Mouse (Mus musculus): ENCODE results near the gene Clec2l.

Gene Clec2l

GRCm38 (mm10) chr6:38718625-38719024 lies 55.8 kb downstream of the Clec2l start:
- DNase-seq (ENCODE audit: low read depth, low spot score), result no peak

DNA sequence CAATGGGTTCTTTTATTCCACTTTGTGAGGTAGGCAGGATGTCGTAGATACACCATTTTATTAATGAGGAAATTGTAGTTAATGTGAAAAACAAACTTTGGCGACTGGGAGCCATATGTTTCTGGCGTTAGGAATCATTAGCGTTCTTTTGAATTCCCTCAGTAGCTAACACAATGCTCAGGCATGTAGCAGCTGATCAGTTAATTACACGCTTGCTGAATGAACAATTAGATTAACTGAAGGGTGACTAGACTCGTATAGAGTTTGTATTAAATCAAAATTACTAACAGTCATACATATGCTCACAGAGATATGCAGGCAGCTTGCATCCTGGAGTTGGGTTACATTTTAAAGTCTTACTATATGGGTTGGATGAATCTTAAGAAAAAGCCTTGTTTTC lies 56.4 kb downstream of the Clec2l start:
- no peak for DNase-seq (ENCODE audit: low read depth, low spot score)

DNA sequence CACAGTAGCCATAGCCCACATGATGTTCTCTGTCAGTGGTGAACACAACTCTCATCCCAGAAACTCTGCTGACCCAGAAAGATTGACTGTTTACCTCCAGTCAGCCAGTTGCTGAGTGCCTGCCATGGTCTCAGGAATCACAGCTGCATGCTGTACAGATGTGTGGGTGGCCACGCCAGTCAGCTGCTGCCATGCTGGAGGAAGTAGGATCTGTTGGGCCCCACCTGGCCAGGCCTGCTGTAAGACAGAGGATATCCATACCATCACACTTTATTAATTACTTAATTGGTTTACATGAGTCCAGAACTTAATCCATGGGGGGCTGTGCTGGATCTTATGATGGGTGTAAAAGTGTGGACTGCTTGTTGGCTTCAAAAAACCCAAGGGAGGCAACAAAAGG lies 58.5 kb downstream of the Clec2l start:
- DNase-seq (ENCODE audit: low read depth, low spot score), result no peak

GRCm38 (mm10) chr6:38725515-38725914 lies 62.6 kb downstream of the Clec2l start:
- DNase-seq (ENCODE audit: low read depth, low spot score), result no peak
